Mouse (Mus musculus): Measurements from ENCODE around the gene Nrbf2. TPM values are rescaled to one million over a fixed set of nuclear protein-coding genes. Genes with fewer than 3 reads are reported as not detected.

Gene Nrbf2
- total RNA-seq, 1 experiment from 2014 or later: 44.7 TPM

GRCm38 (mm10) chr10:67225528-67225927 is 59.6 kb downstream of the Nrbf2 start:
- no peak for ATAC-seq (replicated peaks; ENCODE audit: insufficient number of reproducible peaks, low FRiP score, low TSS enrichment, poor library complexity, severe bottlenecking)

GRCm38 (mm10) chr10:67223942-67224341 is 61.2 kb downstream of the Nrbf2 start:
- no peak for ATAC-seq (replicated peaks; ENCODE audit: insufficient number of reproducible peaks, low FRiP score, low TSS enrichment, poor library complexity, severe bottlenecking)

GRCm38 (mm10) chr10:67221284-67221683 is 63.8 kb downstream of the Nrbf2 start:
- no peak for ATAC-seq (replicated peaks; ENCODE audit: insufficient number of reproducible peaks, low FRiP score, low TSS enrichment, poor library complexity, severe bottlenecking)

GRCm38 (mm10) chr10:67220251-67220650 is 64.9 kb downstream of the Nrbf2 start:
- no peak for ATAC-seq (replicated peaks; ENCODE audit: insufficient number of reproducible peaks, low FRiP score, low TSS enrichment, poor library complexity, severe bottlenecking)

- no peak for ATAC-seq (replicated peaks; ENCODE audit: insufficient number of reproducible peaks, low FRiP score, low TSS enrichment, poor library complexity, severe bottlenecking)
Measured at GRCm38 (mm10) chr10:67218873-67219565, 66.1 kb downstream of the Nrbf2 start.

- ATAC-seq (replicated peaks; ENCODE audit: insufficient number of reproducible peaks, low FRiP score, low TSS enrichment, poor library complexity, severe bottlenecking): no peak
Measured at GRCm38 (mm10) chr10:67216872-67217271, 68.2 kb downstream of the Nrbf2 start.

Other genes with a start within 250 kb of the Nrbf2 start
- 110 to 165 TPM (median 124 TPM) in 3 replicates for gene Jmjd1c, start 189.2 kb downstream of the Nrbf2 start, total RNA-seq (2017)
- gene Reep3, start 188.4 kb downstream of the Nrbf2 start, total RNA-seq (2017): 12.9 to 19.6 TPM (median 19.1 TPM) in 3 replicates